Mouse (Mus musculus) megakaryocyte, embryonic 14.5 days (primary cell): ENCODE measurements around the gene Plgrkt.

ENCODE experiments used
- FLI1 ChIP-seq: IDR thresholded peaks from 2 replicates; pipeline ENCODE4 v1.6.1; 2012; ENCODE audit warnings: low read length, inconsistent platforms, mixed read lengths
- GATA1 ChIP-seq: IDR thresholded peaks from 3 replicates; pipeline ENCODE4 v1.6.1; 2012; ENCODE audit warnings: mixed read lengths, low read length, inconsistent platforms, borderline replicate concordance

DNA sequence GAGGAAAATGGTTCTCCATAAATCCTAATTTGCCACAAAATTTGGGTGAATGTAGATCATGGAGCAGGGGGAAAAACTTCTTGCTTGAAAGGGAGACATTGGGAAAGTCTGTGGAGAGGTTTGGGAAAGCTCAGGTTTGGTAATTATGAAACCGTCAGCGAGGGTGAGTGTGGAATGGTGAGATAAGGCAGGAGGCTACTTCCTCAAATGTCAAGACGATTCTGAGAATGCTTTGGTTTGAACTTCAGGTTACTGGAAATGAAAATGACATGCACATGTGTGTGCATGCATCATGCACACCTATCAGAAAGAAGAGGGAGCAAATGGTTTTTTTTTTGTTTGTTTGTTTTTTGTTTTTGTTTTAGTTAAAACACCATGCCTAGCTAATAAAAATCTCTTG, 33.3 kb upstream of the Plgrkt start:
- no peak for TF ChIP-seq GATA1
- no peak for TF ChIP-seq FLI1
